Mouse (Mus musculus): Measurements from ENCODE around the gene Acadm. TPM values are rescaled to one million over a fixed set of nuclear protein-coding genes. Genes with fewer than 3 reads are reported as not detected.

Gene Acadm
- total RNA-seq, 2 experiments from 2014 or later, result 70.0 to 216 TPM

DNA sequence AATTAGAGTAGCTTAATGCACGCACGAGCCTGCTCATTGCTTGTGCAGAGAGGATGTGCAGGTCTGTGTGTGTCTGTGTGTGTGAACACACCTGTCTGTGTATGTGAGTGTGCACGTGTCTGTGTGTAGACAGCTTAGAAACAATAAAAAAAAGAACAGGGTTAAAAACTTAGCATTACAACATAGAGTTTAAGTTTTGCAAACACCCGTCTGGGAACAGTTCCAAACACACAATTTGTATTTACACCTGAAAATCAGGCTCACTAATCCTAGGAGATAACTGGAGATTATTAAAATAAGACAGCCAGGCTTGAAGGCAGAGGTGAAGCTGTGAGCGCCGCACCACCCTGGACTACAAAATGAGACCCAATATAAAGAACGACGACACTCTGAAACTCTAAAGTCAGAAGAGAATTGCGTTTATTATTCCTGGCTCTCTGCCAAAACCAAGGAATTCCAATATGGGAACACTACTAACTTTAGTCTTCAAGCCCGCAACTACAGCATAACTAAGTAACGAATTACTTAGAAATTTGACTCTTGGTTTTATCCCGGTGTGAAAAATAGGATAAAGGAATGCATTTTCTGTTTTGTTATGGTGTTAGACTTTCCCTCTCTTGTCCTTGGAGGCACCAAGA is 1.3 kb downstream of the Acadm start:
- ATAC-seq (replicated peaks; ENCODE audit: poor library complexity), result no peak

DNA sequence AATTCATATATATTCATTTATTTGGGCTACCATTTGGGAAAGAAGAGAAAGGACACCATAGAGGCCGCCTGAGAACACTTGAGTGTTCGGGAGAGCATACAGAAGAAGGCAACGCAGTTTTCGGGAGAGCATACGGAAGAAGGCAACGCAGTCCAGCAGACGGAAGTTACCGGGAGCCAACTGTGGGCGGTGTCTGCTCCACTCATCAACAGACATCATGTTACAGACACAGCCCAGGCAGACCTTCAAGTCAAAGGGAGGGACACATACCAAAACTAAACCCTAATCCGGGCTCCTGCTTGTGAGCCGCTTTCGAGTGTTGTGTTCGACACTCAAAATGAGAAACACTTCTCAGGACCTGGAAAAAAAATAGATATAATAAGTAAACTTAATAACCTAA is 2.8 kb downstream of the Acadm start:
- no peak for ATAC-seq (replicated peaks; ENCODE audit: poor library complexity)

DNA sequence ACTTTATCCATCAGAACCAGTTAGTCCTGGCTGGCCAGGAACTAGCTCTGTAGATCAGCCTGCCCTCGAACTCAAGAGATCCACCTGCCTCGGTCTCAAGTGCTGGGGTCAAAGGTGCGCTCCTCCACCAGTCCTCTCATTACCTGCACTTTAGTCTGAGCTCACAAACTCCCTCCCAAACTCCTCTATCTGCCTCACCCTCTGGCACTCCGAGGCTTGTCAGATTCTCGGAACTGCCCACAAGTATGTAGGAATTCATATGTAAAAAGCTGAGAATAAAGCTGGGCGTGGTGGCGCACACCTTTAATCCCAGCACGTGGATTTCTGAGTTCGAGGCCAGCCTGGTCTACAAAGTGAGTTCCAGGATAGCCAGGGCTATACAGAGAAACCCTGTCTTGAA is 3.9 kb downstream of the Acadm start:
- ATAC-seq (replicated peaks; ENCODE audit: poor library complexity), result no peak

DNA sequence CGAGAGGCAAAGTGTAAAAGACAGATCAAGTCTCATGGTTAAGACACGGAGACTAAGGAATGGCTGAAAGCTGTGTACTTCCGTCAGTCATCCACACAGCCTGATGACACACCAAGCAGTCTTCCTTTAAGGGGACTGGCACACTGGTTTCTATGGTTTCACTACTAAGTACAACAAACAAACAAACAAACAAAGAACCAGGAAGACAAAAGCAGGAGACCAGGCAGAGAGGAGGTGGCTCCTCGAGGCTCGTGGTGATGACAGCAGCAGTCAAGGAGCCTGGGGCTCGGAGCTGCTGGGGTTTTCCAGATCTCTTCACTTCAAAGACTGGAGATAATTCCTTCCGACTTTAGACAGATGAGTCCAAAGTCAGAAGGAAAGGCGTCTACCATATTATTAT is 4.4 kb downstream of the Acadm start:
- no peak for ATAC-seq (replicated peaks; ENCODE audit: poor library complexity)

DNA sequence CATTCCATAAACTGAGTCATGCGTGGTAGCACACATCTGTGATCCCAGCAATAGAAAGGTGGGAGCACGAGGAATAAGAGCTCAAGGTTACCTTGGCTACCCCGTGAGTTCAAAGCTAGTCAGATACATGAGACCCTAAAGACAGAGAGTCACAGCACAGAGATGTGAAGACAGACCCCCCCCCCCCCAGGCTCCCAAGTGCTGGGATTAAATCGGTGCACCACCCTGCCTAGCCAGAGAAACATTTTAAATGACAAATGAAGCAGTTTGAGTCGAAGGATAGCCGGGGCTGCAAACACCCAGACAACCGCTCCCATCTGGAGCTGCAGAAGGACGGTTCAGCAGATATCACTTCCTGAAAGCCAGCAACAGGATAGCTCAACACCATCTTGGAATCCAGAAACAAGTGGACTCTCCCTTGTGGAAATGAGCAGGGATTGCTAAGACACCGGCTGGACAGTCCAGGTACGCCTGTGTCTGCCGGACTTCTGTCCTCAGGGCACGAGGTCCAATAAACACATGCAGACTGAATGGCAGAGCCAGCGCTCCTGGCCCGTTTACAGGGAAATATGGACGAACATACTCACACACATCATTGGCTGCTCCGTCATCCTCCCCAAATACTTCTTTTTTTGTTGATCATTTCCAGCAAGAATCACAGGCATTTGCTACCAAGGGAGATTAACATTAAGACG is 7.2 kb downstream of the Acadm start:
- no peak for ATAC-seq (replicated peaks; ENCODE audit: poor library complexity)

DNA sequence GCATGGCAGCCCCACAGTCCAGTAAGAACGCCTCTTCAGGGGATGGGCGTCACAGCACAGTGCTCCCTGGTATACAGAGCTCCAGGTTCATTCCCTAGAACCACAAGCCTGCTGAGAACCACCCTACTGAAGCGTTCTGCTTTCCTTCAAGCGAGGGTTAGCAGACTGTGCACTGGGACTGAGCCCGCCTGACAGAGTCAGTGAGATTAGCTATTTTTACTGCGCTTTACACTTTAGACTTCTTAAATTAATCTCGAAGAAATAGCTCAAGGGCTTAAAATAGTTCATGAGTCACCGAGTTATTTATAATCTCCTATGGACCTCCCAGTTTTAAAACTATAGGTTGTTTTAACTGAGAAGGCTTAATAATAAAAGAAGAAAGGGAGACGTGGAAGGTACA is 8.6 kb downstream of the Acadm start:
- ATAC-seq (replicated peaks; ENCODE audit: poor library complexity), result no peak

- 0 out of 2 replicates have a peak, but pooled peaks have one; percentile 25 for ATAC-seq (replicated peaks; ENCODE audit: poor library complexity)
These were observed 12.0 kb downstream of the Acadm start for GRCm38 (mm10) chr3:153932461-153932860.

- ATAC-seq (replicated peaks; ENCODE audit: poor library complexity), result peak; percentile 67
These were observed 14.9 kb downstream of the Acadm start for GRCm38 (mm10) chr3:153929526-153929925.

- ATAC-seq (replicated peaks; ENCODE audit: poor library complexity), result peak; percentile 51
These were observed 18.1 kb downstream of the Acadm start for GRCm38 (mm10) chr3:153926333-153926732.

DNA sequence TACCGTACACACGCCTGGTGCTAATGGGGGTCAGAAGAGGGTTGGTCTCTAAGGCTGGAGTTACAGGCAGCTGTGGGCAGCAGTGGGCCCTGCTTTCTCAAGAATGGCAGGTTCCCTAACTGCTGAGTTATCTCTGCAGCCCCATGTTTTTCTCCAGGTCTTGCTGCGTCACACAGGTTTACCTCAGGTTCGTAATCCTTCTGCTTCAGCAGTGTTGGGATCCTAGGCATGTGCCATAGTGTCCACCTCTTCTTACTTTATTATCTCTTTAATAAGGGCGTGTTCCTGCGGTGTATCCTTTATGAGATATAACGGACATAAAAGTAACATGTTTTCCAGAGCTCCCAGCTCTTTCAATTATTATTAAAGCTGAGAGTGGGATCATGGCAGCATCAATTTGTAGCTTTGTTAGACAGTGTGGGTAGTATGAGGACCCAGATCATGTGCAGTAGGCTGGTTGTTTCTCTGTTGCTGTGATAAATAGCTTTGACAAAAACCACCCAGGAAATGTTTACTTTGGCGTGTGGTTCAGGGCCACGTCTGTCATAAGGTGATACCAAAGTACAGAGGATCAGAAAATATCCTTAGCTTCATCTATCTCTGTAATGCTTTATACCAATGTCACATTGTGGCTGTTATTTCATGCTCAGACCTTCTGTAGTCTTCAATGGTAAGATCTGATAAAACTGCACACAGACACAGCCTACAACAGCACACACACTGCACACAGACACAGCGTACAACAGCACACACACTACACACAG is 23.1 kb downstream of the Acadm start:
- ATAC-seq (replicated peaks; ENCODE audit: poor library complexity), result peak; percentile 67

DNA sequence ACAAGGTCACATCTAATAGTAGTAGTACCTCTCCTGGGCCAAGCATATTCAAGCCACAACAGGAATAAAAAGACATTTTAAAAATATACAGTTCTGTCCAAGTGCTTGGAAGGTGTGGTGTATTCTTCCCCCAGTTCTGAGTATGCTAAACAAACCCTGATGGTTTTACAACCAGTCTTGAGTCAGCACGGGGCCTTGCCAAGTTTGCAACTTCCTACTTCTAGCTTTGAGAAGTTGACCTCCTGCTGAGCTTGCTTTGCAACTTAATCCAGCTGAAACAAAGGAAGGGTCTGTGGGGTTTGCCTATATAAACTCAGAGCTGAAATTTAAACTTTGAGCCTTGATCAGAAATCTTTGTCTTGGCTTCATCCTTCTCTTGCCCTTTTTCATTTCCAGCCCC is 27.2 kb downstream of the Acadm start:
- no peak for ATAC-seq (replicated peaks; ENCODE audit: poor library complexity)

DNA sequence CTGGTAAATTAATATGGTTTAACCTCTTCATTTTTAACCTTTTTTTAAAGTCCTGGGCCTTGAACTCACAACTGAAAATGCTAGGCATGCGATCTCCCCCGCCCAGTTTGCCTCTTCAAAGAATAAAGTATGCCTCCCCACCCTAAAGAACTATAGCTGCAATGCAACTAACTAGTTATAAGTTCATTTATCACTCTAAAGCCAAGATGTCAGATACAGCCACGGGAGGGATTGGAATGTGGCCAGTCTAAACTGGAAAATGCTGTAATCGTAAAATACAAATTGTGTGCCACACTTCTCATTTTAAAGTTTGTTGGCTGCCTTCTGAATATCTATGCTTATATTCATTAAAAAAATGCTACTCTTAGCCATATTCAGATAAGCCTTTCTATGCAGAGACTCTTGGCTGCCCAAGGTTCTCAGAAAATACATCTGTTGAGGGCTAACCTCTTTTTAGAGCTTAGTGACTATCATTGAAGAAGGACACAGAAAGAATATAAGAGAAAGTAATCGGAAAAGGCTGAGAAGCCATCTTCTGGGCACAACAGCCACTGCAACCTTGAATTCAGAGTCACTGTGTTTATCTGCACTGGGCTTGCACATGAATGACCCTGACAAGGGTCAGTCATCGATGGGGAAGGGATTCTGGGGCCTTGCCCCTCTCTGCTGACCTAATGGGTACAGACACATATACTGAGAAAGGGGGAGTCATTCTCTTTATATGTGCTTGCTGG is 30.8 kb downstream of the Acadm start:
- ATAC-seq (replicated peaks; ENCODE audit: poor library complexity), result peak; percentile 11

- peak; percentile 80 for ATAC-seq (replicated peaks; ENCODE audit: poor library complexity)
These were observed 31.6 kb downstream of the Acadm start, which contains the start of gene Rabggtb for GRCm38 (mm10) chr3:153912546-153913509. Gene Rabggtb (minus strand): TSS chr3:153913009.

GRCm38 (mm10) chr3:153911882-153912440 is 32.5 kb downstream of the Acadm start:
- no peak for ATAC-seq (replicated peaks; ENCODE audit: poor library complexity)

DNA sequence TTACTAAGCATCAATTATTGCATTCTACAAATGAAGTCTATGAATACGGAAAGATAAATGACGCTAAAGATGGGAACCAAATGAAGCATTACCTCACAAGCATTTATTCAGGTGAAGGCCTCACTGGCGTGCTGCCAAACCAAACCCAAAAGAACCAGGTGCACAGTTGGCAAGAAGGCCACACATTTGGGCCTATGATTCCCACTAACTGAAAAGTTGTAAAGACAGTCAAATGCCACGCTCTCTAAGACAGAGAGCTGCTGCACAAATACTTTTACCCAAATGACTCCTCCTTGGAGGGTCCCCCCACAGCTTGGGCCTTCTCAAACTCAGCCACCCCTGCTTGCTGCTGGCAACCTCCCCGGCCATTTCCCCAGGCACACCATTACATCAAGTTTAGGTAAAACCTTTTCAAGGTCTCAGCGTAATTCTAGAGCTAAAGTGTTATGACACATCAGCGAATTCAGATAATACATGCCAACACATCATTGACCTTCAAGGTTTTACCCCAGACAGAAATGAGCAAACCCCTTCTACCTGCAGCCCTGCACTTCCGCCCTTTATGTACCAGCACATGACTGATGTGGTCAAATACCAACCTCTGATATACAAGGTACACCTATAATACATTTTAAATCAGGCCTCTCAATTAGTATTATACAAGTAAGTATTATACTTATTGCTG is 33.1 kb downstream of the Acadm start:
- ATAC-seq (replicated peaks; ENCODE audit: poor library complexity), result no peak

- no peak for ATAC-seq (replicated peaks; ENCODE audit: poor library complexity)
These were observed 33.9 kb downstream of the Acadm start for GRCm38 (mm10) chr3:153910489-153910888.

- ATAC-seq (replicated peaks; ENCODE audit: poor library complexity), result no peak
These were observed 35.5 kb downstream of the Acadm start for GRCm38 (mm10) chr3:153908919-153909318.

DNA sequence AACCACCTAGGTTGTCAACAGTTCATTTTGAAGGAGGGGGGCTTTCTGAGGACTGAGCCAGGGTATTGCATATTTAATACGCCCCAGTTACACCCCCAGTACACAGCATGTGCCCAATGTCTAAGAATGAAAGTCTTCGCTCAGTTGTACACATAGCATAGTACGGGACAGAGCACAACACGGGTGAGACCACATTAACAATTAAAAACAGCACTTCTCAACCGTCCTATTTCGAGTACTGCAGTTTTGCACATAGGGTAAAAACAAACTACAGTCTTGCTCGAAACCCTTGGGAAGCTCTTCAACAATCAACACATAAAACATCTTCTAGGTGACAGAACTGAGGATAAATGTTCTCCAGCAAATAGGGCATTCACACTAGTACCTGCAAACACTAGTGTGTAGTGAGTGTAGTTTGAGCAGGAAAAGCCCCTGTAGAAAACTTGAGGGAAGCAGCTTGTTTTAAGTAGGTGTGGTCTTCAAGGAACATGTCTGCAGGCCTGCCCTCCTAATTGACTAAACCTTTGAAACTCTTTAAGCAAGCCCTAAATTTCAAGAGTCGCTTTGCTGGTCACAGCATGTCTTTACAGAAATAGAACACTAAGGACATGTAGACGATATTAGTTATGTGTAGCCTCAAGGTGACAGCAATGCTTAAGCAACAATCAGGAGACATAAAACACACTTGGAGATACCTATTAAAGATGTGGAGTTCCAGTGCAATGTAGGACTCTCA is 38.1 kb downstream of the Acadm start, which contains the start of gene Msh4:
Gene Msh4, minus strand, starts transcription at position 3 of the 736 bp plus-strand sequence.
- peak; percentile 2 for ATAC-seq (replicated peaks; ENCODE audit: poor library complexity)

Data from megakaryocyte progenitor cell, adult 5-6 weeks (primary cell).